Mouse (Mus musculus) hindbrain, embryonic 15.5 days (tissue): ENCODE results near the gene Arhgef2. TPM values are rescaled to one million over a fixed set of nuclear protein-coding genes. Genes with fewer than 3 reads are reported as not detected.

Source experiments
- ATAC-seq: fragments of 200-750 bp; cut with Nextera tagmentation; 2 replicates; pipeline ENCODE4 v1.8.0; 2017; ENCODE audit warnings: low read depth, moderate number of reproducible peaks, moderate TSS enrichment; ENCODE audit not compliant: low FRiP score
- H3K27ac ChIP-seq: fragments of 300-500 bp; sonication (generic); replicated peaks from 2 replicates; pipeline ENCODE4 v1.5.1; 2015; ENCODE audit warnings: mild to moderate bottlenecking, inconsistent platforms
- H3K27me3 ChIP-seq: fragments of 300-500 bp; sonication (generic); 2 replicates; pipeline ENCODE4 v1.6.1; 2015; ENCODE audit warnings: control low read depth, inconsistent platforms
- H3K36me3 ChIP-seq: fragments of 300-500 bp; sonication (generic); 2 replicates; pipeline ENCODE4 v1.6.1; 2015; ENCODE audit warnings: control low read depth, inconsistent platforms
- H3K4me1 ChIP-seq: fragments of 300-500 bp; sonication (generic); replicated peaks from 2 replicates; pipeline ENCODE4 v1.6.1; 2015; ENCODE audit warnings: control low read depth, inconsistent platforms
- H3K4me2 ChIP-seq: fragments of 300-500 bp; sonication (generic); 2 replicates; pipeline ENCODE4 v1.6.1; 2015; ENCODE audit warnings: moderate library complexity, mild to moderate bottlenecking, inconsistent platforms
- H3K4me3 ChIP-seq: fragments of 300-500 bp; sonication (generic); 2 replicates; pipeline ENCODE4 v1.5.1; 2015; ENCODE audit warnings: mild to moderate bottlenecking, inconsistent platforms
- H3K9ac ChIP-seq: fragments of 300-500 bp; sonication (generic); 2 replicates; pipeline ENCODE4 v1.6.1; 2015; ENCODE audit warnings: inconsistent platforms
- H3K9me3 ChIP-seq: fragments of 300-500 bp; sonication (generic); 2 replicates; pipeline ENCODE4 v1.6.1; 2016; ENCODE audit warnings: control low read depth, inconsistent platforms
- WGBS: fragments of 180-500 bp; shearing (Covaris S2); methylation state at CpG from one replicate; pipeline ENCODE4 v1.1.7; 2015; 5-methylcytosine and 5-hydroxymethylcytosine counted together
- polyA plus RNA-seq: library from polyadenylated mRNA; unstranded; fragments of >200 nt; fragmentation: Nextera tagmentation; extraction: Ambion mirVana; gene quantifications from 2 replicates; pipeline ENCODE4 v1.2.1, GENCODE M21; 2015

Arhgef2 gene
- polyA plus RNA-seq, 1 experiment from 2014 or later = 121 TPM

- Histone ChIP-seq H3K4me1 (peaks cover 16% of the 10 kb centered on the region), H3K27me3 (no peaks in the 10 kb centered on the region), H3K9ac (no peak overlapping the region), H3K4me3 (no peak overlapping the region), H3K4me2 (no peak overlapping the region), H3K9me3 (no peaks in the 10 kb centered on the region), H3K36me3 (peaks cover 72% of the 10 kb centered on the region), H3K27ac (no peak overlapping the region)
- WGBS = 97% methylated on average over 10 of the region's 10 CpGs
- ATAC-seq = no peak
These were observed 27.3 kb downstream of the Arhgef2 start for GRCm38 (mm10) chr3:88633056-88633455.

GRCm38 (mm10) chr3:88635506-88636275 lies 29.9 kb downstream of the Arhgef2 start:
- 93% methylated on average over 19 of the region's 19 CpGs for WGBS
- Histone ChIP-seq H3K27me3 (no peaks in the 10 kb centered on the region), H3K9me3 (no peaks in the 10 kb centered on the region), H3K4me1 (no peaks in the 10 kb centered on the region; the same call in 1 of the 2 replicates), H3K36me3 (peaks cover 86% of the 10 kb centered on the region), H3K27ac (no peak overlapping the region), H3K4me3 (no peak overlapping the region), H3K9ac (no peak overlapping the region), H3K4me2 (no peak overlapping the region)
- ATAC-seq = no peak

GRCm38 (mm10) chr3:88636555-88636986 lies 30.8 kb downstream of the Arhgef2 start:
- Histone ChIP-seq H3K4me3 (no peak overlapping the region), H3K4me2 (no peak overlapping the region), H3K9ac (no peak overlapping the region), H3K27me3 (no peaks in the 10 kb centered on the region), H3K36me3 (peaks cover 87% of the 10 kb centered on the region), H3K9me3 (no peaks in the 10 kb centered on the region), H3K4me1 (no peaks in the 10 kb centered on the region), H3K27ac (no peak overlapping the region)
- no peak for ATAC-seq
- WGBS = 95% methylated on average over 8 of the region's 8 CpGs

GRCm38 (mm10) chr3:88637134-88637533 lies 31.4 kb downstream of the Arhgef2 start:
- no peak for ATAC-seq
- Histone ChIP-seq H3K27me3 (no peaks in the 10 kb centered on the region), H3K4me1 (no peaks in the 10 kb centered on the region), H3K4me3 (no peak overlapping the region), H3K9me3 (no peaks in the 10 kb centered on the region), H3K27ac (no peak overlapping the region), H3K36me3 (peaks cover 87% of the 10 kb centered on the region), H3K4me2 (no peak overlapping the region), H3K9ac (no peak overlapping the region)
- 95% methylated on average over 5 of the region's 5 CpGs for WGBS

GRCm38 (mm10) chr3:88639239-88639638 lies 33.5 kb downstream of the Arhgef2 start:
- peaks cover 87% of the 10 kb centered on the region for H3K36me3 ChIP-seq
- H3K4me2 ChIP-seq = no peak overlapping the region
- no peak overlapping the region for H3K27ac ChIP-seq
- no peak overlapping the region for H3K4me3 ChIP-seq
- H3K9ac ChIP-seq = no peak overlapping the region
- no peak for ATAC-seq
- H3K4me1 ChIP-seq = no peaks in the 10 kb centered on the region
- no peaks in the 10 kb centered on the region for H3K9me3 ChIP-seq
- WGBS = 93% methylated on average over 12 of the region's 12 CpGs
- H3K27me3 ChIP-seq = no peaks in the 10 kb centered on the region

GRCm38 (mm10) chr3:88640676-88641075 lies 34.9 kb downstream of the Arhgef2 start:
- no peak for ATAC-seq
- no peak overlapping the region for H3K9ac ChIP-seq
- H3K9me3 ChIP-seq = no peaks in the 10 kb centered on the region
- H3K27ac ChIP-seq = no peak overlapping the region
- H3K36me3 ChIP-seq = peaks cover 86% of the 10 kb centered on the region
- no peak overlapping the region for H3K4me3 ChIP-seq
- 84% methylated on average over 1 of the region's 1 CpGs for WGBS
- H3K4me2 ChIP-seq = no peak overlapping the region
- H3K27me3 ChIP-seq = no peaks in the 10 kb centered on the region
- H3K4me1 ChIP-seq = no peaks in the 10 kb centered on the region

- Histone ChIP-seq H3K4me1 (no peaks in the 10 kb centered on the region), H3K4me3 (no peak overlapping the region), H3K27me3 (no peaks in the 10 kb centered on the region), H3K27ac (no peak overlapping the region), H3K36me3 (peaks cover 94% of the 10 kb centered on the region), H3K9me3 (no peaks in the 10 kb centered on the region), H3K4me2 (no peak overlapping the region), H3K9ac (no peak overlapping the region)
- ATAC-seq = no peak
- WGBS = 83% methylated on average over 5 of the region's 5 CpGs
These were observed 37.3 kb downstream of the Arhgef2 start for GRCm38 (mm10) chr3:88643078-88643477.

- Histone ChIP-seq H3K27ac (no peak overlapping the region), H3K36me3 (peaks cover 75% of the 10 kb centered on the region), H3K9ac (no peak overlapping the region), H3K4me3 (no peak overlapping the region), H3K4me2 (no peak overlapping the region), H3K4me1 (no peaks in the 10 kb centered on the region), H3K27me3 (no peaks in the 10 kb centered on the region), H3K9me3 (no peaks in the 10 kb centered on the region)
- ATAC-seq = no peak
- WGBS = 92% methylated on average over 12 of the region's 12 CpGs
These were observed 40.2 kb downstream of the Arhgef2 start for GRCm38 (mm10) chr3:88645937-88646336.

GRCm38 (mm10) chr3:88646426-88646995 lies 40.7 kb downstream of the Arhgef2 start:
- 89% methylated on average over 6 of the region's 6 CpGs for WGBS
- H3K9ac ChIP-seq = no peak overlapping the region
- H3K27ac ChIP-seq = no peak overlapping the region
- H3K27me3 ChIP-seq = no peaks in the 10 kb centered on the region
- H3K36me3 ChIP-seq = peaks cover 70% of the 10 kb centered on the region
- no peak overlapping the region for H3K4me3 ChIP-seq
- H3K9me3 ChIP-seq = no peaks in the 10 kb centered on the region
- no peak overlapping the region for H3K4me2 ChIP-seq
- no peaks in the 10 kb centered on the region for H3K4me1 ChIP-seq
- ATAC-seq = no peak

- 78% methylated on average over 3 of the region's 3 CpGs for WGBS
- Histone ChIP-seq H3K27ac (no peak overlapping the region), H3K4me1 (no peaks in the 10 kb centered on the region), H3K27me3 (no peaks in the 10 kb centered on the region), H3K9me3 (no peaks in the 10 kb centered on the region), H3K36me3 (peaks cover 64% of the 10 kb centered on the region), H3K4me3 (no peak overlapping the region), H3K9ac (no peak overlapping the region), H3K4me2 (no peak overlapping the region)
- ATAC-seq = no peak
These were observed 41.3 kb downstream of the Arhgef2 start for GRCm38 (mm10) chr3:88647076-88647475.

- Histone ChIP-seq H3K9me3 (no peaks in the 10 kb centered on the region), H3K27me3 (no peaks in the 10 kb centered on the region), H3K4me2 (no peak overlapping the region), H3K36me3 (peaks cover 56% of the 10 kb centered on the region), H3K4me3 (no peak overlapping the region), H3K9ac (no peak overlapping the region), H3K27ac (0 out of 2 replicates have a peak overlapping the region, but pooled peaks have one; percentile 28), H3K4me1 (no peaks in the 10 kb centered on the region)
- ATAC-seq = no peak
- 77% methylated on average over 14 of the region's 14 CpGs for WGBS
These were observed 42.1 kb downstream of the Arhgef2 start for GRCm38 (mm10) chr3:88647779-88648413.

GRCm38 (mm10) chr3:88648452-88649168 lies 42.8 kb downstream of the Arhgef2 start:
- H3K27ac ChIP-seq = 0 out of 2 replicates have a peak overlapping the region, but pooled peaks have one; percentile 28
- H3K4me2 ChIP-seq = no peak overlapping the region
- no peak for ATAC-seq
- no peak overlapping the region for H3K4me3 ChIP-seq
- H3K4me1 ChIP-seq = no peaks in the 10 kb centered on the region
- no peaks in the 10 kb centered on the region for H3K27me3 ChIP-seq
- H3K36me3 ChIP-seq = peaks cover 49% of the 10 kb centered on the region
- WGBS = 83% methylated on average over 12 of the region's 12 CpGs
- no peak overlapping the region for H3K9ac ChIP-seq
- H3K9me3 ChIP-seq = no peaks in the 10 kb centered on the region
